Mouse (Mus musculus) myocyte (in vitro differentiated cells): ENCODE measurements around the gene Tdp1. TPM values are rescaled to one million over a fixed set of nuclear protein-coding genes. Genes with fewer than 3 reads are reported as not detected.
A peak's percentile ranks its signal among the peaks of the same experiment; 100 is the strongest.

ENCODE experiments used
- H3K27me3 ChIP-seq: one replicate; pipeline ENCODE4 v1.6.1; 2011; ENCODE audit not compliant: control insufficient read depth, insufficient read depth, insufficient read length
- H3K36me3 ChIP-seq: one replicate; pipeline ENCODE4 v1.6.1; 2011; ENCODE audit not compliant: control insufficient read depth, insufficient read depth
- H3K4me2 ChIP-seq: one replicate; pipeline ENCODE4 v1.6.1; 2011; ENCODE audit warnings: low read depth, control low read depth
- H3K4me3 ChIP-seq: one replicate; pipeline ENCODE4 v1.5.1; 2011; ENCODE audit warnings: mild to moderate bottlenecking, control low read depth, moderate library complexity
- H3K79me2 ChIP-seq: one replicate; pipeline ENCODE4 v1.6.1; 2011; ENCODE audit not compliant: control insufficient read depth, insufficient read depth
- H3ac ChIP-seq: one replicate; pipeline ENCODE4 v1.6.1; 2011; ENCODE audit not compliant: control insufficient read depth, insufficient read length
- CEBPB ChIP-seq: IDR thresholded peaks from 2 replicates; pipeline ENCODE4 v1.6.1; 2011; ENCODE audit warnings: mild to moderate bottlenecking, moderate library complexity; ENCODE audit not compliant: poor library complexity, insufficient read depth, severe bottlenecking
- E2F4 ChIP-seq: IDR thresholded peaks from one replicate; pipeline ENCODE4 v1.6.1; 2011; ENCODE audit warnings: mild to moderate bottlenecking, control low read depth, moderate library complexity; ENCODE audit not compliant: insufficient read depth
- MAX ChIP-seq: IDR thresholded peaks from one replicate; pipeline ENCODE4 v1.6.1; 2011; ENCODE audit warnings: low read depth, mild to moderate bottlenecking, control low read depth
- MYOD1 ChIP-seq, 3 experiments: IDR thresholded peaks; one replicate each; pipeline ENCODE4 v1.6.1; 2011; ENCODE audit warnings: control low read depth in 2 of 3, low read depth in 2 of 3, mild to moderate bottlenecking in 2 of 3, moderate library complexity in 1 of 3; ENCODE audit not compliant: insufficient read length in 2 of 3, control insufficient read depth in 1 of 3
- MYOG ChIP-seq, 3 experiments: IDR thresholded peaks; one replicate each; pipeline ENCODE4 v1.6.1; 2011; ENCODE audit warnings: control low read depth in 2 of 3, low read depth in 2 of 3, mild to moderate bottlenecking in 2 of 3; ENCODE audit not compliant: insufficient read length in 2 of 3, control insufficient read depth in 1 of 3, insufficient read depth in 1 of 3
- POLR2A ChIP-seq: IDR thresholded peaks from one replicate; pipeline ENCODE4 v1.6.1; 2011; ENCODE audit warnings: low read depth, mild to moderate bottlenecking, control low read depth, moderate library complexity; ENCODE audit not compliant: insufficient read length
- POLR2AphosphoS2 ChIP-seq: IDR thresholded peaks from one replicate; pipeline ENCODE4 v1.6.1; 2011; ENCODE audit warnings: low read depth, control low read depth; ENCODE audit not compliant: insufficient read length
- REST ChIP-seq: IDR thresholded peaks from one replicate; pipeline ENCODE4 v1.6.1; 2011; ENCODE audit warnings: mild to moderate bottlenecking, control low read depth, moderate library complexity; ENCODE audit not compliant: insufficient read depth, insufficient read length
- SRF ChIP-seq: IDR thresholded peaks from one replicate; pipeline ENCODE4 v1.6.1; 2011; ENCODE audit warnings: low read depth; ENCODE audit not compliant: control insufficient read depth, insufficient read length
- TCF12 ChIP-seq: IDR thresholded peaks from one replicate; pipeline ENCODE4 v1.6.1; 2011; ENCODE audit warnings: mild to moderate bottlenecking, control low read depth; ENCODE audit not compliant: poor library complexity, insufficient read depth, severe bottlenecking
- TCF3 ChIP-seq: IDR thresholded peaks from one replicate; pipeline ENCODE4 v1.6.1; 2011; ENCODE audit warnings: low read depth, control low read depth; ENCODE audit not compliant: insufficient read length
- USF1 ChIP-seq: IDR thresholded peaks from one replicate; pipeline ENCODE4 v1.6.1; 2011; ENCODE audit warnings: low read depth, mild to moderate bottlenecking, control low read depth, moderate library complexity
- polyA plus RNA-seq: library from polyadenylated mRNA; unstranded; fragments of >200 nt; fragmentation: generic; extraction: Trizol; gene quantifications from one replicate; pipeline ENCODE4 v1.2.1, GENCODE M21; 2012; ENCODE audit warnings: missing spikeins

The Tdp1 gene
- polyA plus RNA-seq, 1 experiment: 32.2 TPM

GRCm38 (mm10) chr12:99958068-99959060 is 74.0 kb downstream of the Tdp1 start:
- TF ChIP-seq POLR2A: no peak
- TF ChIP-seq MAX: no peak
- TF ChIP-seq TCF12: no peak
- TF ChIP-seq E2F4: no peak
- no peak for TF ChIP-seq SRF
- TF ChIP-seq MYOD1 (IDR thresholded peaks at IDR 0.05; ENCODE audit: control insufficient read depth in 1 of 3, insufficient read length in 2 of 3, low read depth in 2 of 3): no peak
- Histone ChIP-seq H3K4me3 (no peak overlapping the region), H3ac (no peak overlapping the region), H3K27me3 (no peaks in the 10 kb centered on the region), H3K36me3 (no peaks in the 10 kb centered on the region), H3K79me2 (no peaks in the 10 kb centered on the region), H3K4me2 (no peak overlapping the region)

DNA sequence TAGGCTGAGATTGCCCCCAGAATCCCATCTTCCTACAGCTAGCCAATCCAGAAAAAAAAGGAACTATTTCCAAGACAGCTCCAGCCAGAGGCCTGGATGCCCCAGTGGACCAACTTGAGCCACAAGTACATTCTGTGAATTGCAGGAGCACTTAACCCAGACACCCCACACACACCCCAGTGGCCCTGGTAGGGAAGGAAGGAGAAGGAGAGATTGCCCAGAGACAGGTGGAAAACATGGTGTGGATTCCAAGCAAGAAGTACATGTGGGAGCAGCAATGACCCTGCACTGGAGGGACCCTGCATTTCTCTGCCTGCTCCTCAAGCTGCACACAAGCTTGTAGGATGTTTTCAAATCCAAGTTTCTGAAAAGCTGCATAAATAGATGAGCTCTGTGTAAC is 75.0 kb downstream of the Tdp1 start:
- no peaks in the 10 kb centered on the region for H3K36me3 ChIP-seq
- no peak overlapping the region for H3K4me2 ChIP-seq
- no peak overlapping the region for H3K4me3 ChIP-seq
- H3K79me2 ChIP-seq: no peaks in the 10 kb centered on the region
- TF ChIP-seq MAX (no peak), USF1 (no peak), SRF (no peak), TCF12 (no peak), E2F4 (no peak)
- H3K27me3 ChIP-seq: peaks cover under 1% of the 10 kb centered on the region
- H3ac ChIP-seq: no peak overlapping the region

- Histone ChIP-seq H3K79me2 (no peaks in the 10 kb centered on the region), H3K4me3 (no peak overlapping the region), H3ac (no peak overlapping the region), H3K4me2 (no peak overlapping the region), H3K27me3 (peaks cover 6% of the 10 kb centered on the region), H3K36me3 (no peaks in the 10 kb centered on the region)
- no peak for TF ChIP-seq REST
- no peak for TF ChIP-seq MAX
- no peak for TF ChIP-seq CEBPB
- no peak for TF ChIP-seq SRF
- no peak for TF ChIP-seq USF1
- no peak for TF ChIP-seq MYOG (IDR thresholded peaks at IDR 0.05; ENCODE audit: control insufficient read depth in 1 of 3, insufficient read depth in 1 of 3, insufficient read length in 2 of 3, low read depth in 2 of 3)
- TF ChIP-seq POLR2AphosphoS2: no peak
- no peak for TF ChIP-seq TCF12
- TF ChIP-seq TCF3: no peak
- no peak for TF ChIP-seq E2F4
Observed at GRCm38 (mm10) chr12:99959930-99960329, 75.6 kb downstream of the Tdp1 start.

DNA sequence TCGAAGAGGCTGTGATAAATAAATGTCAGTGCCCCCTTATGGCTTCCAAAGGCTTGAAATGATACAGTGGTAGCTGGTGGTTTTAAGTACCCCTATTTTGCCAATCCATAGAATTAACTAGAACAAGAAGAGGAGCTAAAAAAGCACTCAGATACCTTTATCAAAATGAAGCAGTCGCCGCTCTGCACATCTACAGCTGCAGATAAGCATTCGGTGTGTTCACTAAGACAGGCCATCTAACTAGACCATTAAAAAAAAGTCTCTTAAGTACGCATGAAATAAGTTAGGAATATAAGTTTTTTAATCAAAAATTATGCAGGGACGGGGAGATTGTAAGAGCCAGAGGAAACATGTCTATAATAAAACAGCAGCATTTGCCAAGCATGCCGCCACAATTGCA is 76.4 kb downstream of the Tdp1 start:
- no peaks in the 10 kb centered on the region for H3K36me3 ChIP-seq
- H3K27me3 ChIP-seq: peaks cover 14% of the 10 kb centered on the region
- TF ChIP-seq TCF3: no peak
- no peak for TF ChIP-seq CEBPB
- TF ChIP-seq E2F4: no peak
- H3ac ChIP-seq: no peak overlapping the region
- no peaks in the 10 kb centered on the region for H3K79me2 ChIP-seq
- no peak overlapping the region for H3K4me3 ChIP-seq
- H3K4me2 ChIP-seq: no peak overlapping the region

DNA sequence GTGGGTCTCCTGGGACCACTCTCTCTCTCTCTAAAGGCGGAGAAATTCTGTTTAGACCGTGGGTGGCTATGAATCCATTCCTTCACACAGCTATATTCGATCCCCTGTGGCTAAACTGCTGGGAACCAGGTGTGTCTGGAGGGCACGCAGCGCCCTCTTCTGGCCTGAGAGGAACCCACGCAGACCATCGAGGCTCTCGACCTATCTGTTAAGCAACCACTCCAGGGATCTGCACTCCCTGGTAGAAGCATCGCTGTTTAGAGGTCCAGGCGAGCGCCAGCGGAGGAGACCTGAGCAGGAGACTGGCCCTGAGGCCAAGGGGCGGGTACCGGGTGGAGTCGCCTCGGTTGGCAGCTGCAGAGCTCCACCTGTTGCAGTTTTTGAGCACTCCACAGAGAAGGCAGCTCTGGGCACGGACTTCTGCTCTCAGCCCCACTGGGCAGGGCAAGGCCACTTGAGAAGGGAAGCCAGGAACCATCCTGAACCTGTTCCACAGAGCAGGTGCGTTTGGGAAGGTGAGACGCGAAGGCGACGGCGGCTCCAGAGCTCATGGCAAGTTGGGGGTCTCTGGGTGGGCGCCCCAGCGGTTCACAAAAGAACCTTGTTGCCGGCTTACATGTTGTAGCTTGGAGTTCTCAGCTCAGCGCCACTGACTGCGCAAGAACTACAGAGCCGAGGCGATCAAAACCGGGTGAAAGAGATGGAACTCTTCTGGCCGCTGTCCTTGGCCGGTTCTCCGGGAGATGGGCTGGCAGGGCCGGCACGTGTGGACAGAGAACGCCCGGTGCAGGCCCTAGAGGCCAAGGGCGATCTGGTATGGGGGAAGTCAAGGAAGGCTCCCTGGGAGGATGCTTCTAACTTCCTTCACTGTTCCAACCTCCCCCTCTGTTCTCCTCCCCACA is 80.2 kb downstream of the Tdp1 start, which contains the start of gene Kcnk13:
Gene Kcnk13 (plus strand): TSS at position 199 of the 902 bp plus-strand sequence.
- Histone ChIP-seq H3K79me2 (no peaks in the 10 kb centered on the region), H3K36me3 (no peaks in the 10 kb centered on the region), H3K4me2 (peak within 1 kb of the TSS; percentile 65), H3K27me3 (peaks cover 44% of the 10 kb centered on the region), H3K4me3 (peak within 1 kb of the TSS; percentile 9), H3ac (no peak within 1 kb of the TSS)
- no peak for TF ChIP-seq REST
- TF ChIP-seq MYOD1 (IDR thresholded peaks at IDR 0.05; ENCODE audit: control insufficient read depth in 1 of 3, insufficient read length in 2 of 3, low read depth in 2 of 3): peak in 1 of 3 experiments; percentile 55
- TF ChIP-seq MYOG (IDR thresholded peaks at IDR 0.05; ENCODE audit: control insufficient read depth in 1 of 3, insufficient read depth in 1 of 3, insufficient read length in 2 of 3, low read depth in 2 of 3): peak in 2 of 3 experiments; percentile 21 to 86
